8 mouse cellular contexts compared by ENCODE assay signal in the genomic region with DNA sequence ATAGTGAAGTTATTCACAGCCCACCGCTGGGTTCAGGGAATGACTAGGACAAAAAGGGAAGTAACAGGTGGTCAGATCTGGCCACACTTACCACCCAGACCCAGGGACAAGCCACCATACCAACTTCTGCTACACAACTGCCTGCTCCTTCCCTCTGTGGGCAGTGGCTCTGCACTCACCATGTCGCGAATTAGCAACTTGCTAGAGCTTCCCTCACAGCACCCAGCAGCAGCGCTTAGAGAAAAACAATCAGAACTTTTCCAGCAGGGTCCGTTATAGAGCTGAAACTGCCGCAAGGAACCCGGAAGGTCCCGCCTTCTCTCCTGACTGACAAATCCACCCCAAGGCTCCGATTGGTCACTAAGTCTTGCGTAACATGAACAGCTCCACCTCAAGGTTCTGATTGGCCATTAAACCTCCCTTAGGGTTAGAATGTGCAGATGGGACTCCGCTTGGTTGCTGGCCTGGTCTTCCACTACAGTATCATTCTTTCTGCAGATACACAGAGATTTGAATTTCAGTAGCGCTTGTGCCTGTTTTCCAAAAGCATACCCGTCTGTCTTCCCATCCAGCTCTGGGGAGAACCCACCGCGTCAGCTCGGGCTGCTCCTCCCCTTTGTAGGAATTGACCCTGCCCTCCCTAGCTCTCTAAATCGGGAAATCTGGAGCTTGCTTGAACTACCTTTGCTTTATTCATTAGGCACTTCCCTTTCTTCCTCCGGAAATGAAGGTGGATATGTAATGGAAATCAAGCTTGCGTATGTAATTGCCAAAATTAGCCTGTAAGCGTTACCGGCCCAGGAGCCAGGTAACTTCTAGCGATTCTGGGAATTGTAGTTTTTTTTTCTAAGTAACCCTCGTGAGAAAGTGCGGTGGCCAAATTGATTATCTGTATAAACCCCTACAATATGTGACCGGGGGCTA. TPM values are rescaled to one million over a fixed set of nuclear protein-coding genes. Genes with fewer than 3 reads are reported as not detected.
A peak's percentile ranks its signal among the peaks of the same experiment; 100 is the strongest.
DNase-seq lines count a peak whose midpoint lies in the region; ATAC-seq and TF ChIP-seq lines count a peak whose summit lies in the region.

A gene (minus strand): TSS at position 332 of the 924 bp plus-strand sequence.

- H3K9ac ChIP-seq in forebrain, embryonic 12.5 days, result peak within 1 kb of the TSS; percentile 48
- H3K9ac ChIP-seq in heart, postnatal 0 days (replicated peaks; ENCODE audit: low read depth, low read length), result peak within 1 kb of the TSS; percentile 62
- H3K9ac ChIP-seq in liver, embryonic 16.5 days (ENCODE audit: low read depth, low read length), result peak within 1 kb of the TSS; percentile 61
- peak within 1 kb of the TSS; percentile 64 for H3K9ac ChIP-seq in neural tube, embryonic 13.5 days

- no peaks in the 10 kb centered on the region for H3K27me3 ChIP-seq in E14TG2a.4 (ENCODE audit: insufficient read depth, low read length)
- H3K27me3 ChIP-seq in forebrain, embryonic 12.5 days, result no peaks in the 10 kb centered on the region
- H3K27me3 ChIP-seq in heart, postnatal 0 days (ENCODE audit: control insufficient read depth, insufficient read depth, low read length), result no peaks in the 10 kb centered on the region
- no peaks in the 10 kb centered on the region for H3K27me3 ChIP-seq in liver, embryonic 16.5 days (ENCODE audit: control insufficient read depth, insufficient read depth, low read depth, low read length)
- no peaks in the 10 kb centered on the region for H3K27me3 ChIP-seq in neural tube, embryonic 13.5 days
- H3K27me3 ChIP-seq in testis, adult 2 months (ENCODE audit: control insufficient read depth, insufficient read depth, low read length), result no peaks in the 10 kb centered on the region

- no peak for TF ChIP-seq EP300 in heart, postnatal 0 days (IDR thresholded peaks at IDR 0.05; ENCODE audit: low read depth)

- DNase-seq in c-Kit-positive CD71-positive TER-119-positive erythroid progenitor cells, embryonic 14.5 days (ENCODE audit: low spot score), result peak; percentile 87
- peak; percentile 93 for DNase-seq in heart, postnatal 0 days (ENCODE audit: low spot score)
- peak; percentile 83 to 90 for DNase-seq in kidney, postnatal 4 days

- TF ChIP-seq CTCF in E14TG2a.4 (conservative IDR thresholded peaks at IDR 0.05; ENCODE audit: low read length), result no peak
- TF ChIP-seq CTCF in heart, postnatal 0 days (IDR thresholded peaks at IDR 0.05; ENCODE audit: low read depth), result no peak
- TF ChIP-seq CTCF in testis, adult 2 months (IDR thresholded peaks at IDR 0.05; ENCODE audit: control insufficient read depth, insufficient read depth, insufficient replicate concordance, low read depth, low read length), result no peak

- TF ChIP-seq POLR2A in testis, adult 2 months (IDR thresholded peaks at IDR 0.05; ENCODE audit: control insufficient read depth, low read depth, low read length), result peak; percentile 43; the same call in 1 of the 2 replicates

- H3K9me3 ChIP-seq in E14TG2a.4 (ENCODE audit: low read length), result no peaks in the 10 kb centered on the region
- H3K9me3 ChIP-seq in forebrain, embryonic 12.5 days, result no peaks in the 10 kb centered on the region
- H3K9me3 ChIP-seq in heart, postnatal 0 days (replicated peaks; ENCODE audit: control insufficient read depth, low read length), result no peaks in the 10 kb centered on the region
- H3K9me3 ChIP-seq in liver, embryonic 16.5 days (replicated peaks; ENCODE audit: control insufficient read depth, low read length), result no peaks in the 10 kb centered on the region
- no peaks in the 10 kb centered on the region for H3K9me3 ChIP-seq in neural tube, embryonic 13.5 days

- H3K4me3 ChIP-seq in E14TG2a.4 (replicated peaks; ENCODE audit: low read length), result peak within 1 kb of the TSS; percentile 87
- H3K4me3 ChIP-seq in forebrain, embryonic 12.5 days (replicated peaks), result peak within 1 kb of the TSS; percentile 54
- peak within 1 kb of the TSS; percentile 64 for H3K4me3 ChIP-seq in heart, postnatal 0 days (ENCODE audit: low read depth, low read length)
- H3K4me3 ChIP-seq in liver, embryonic 16.5 days (ENCODE audit: low read depth, low read length), result peak within 1 kb of the TSS; percentile 73
- H3K4me3 ChIP-seq in neural tube, embryonic 13.5 days, result peak within 1 kb of the TSS; percentile 51
- peak within 1 kb of the TSS; percentile 98 for H3K4me3 ChIP-seq in testis, adult 2 months (ENCODE audit: control insufficient read depth, low read depth, low read length)

- H3K4me1 ChIP-seq in E14TG2a.4 (replicated peaks; ENCODE audit: low read depth, low read length), result peaks cover 11% of the 10 kb centered on the region
- H3K4me1 ChIP-seq in forebrain, embryonic 12.5 days, result no peaks in the 10 kb centered on the region
- H3K4me1 ChIP-seq in heart, postnatal 0 days (ENCODE audit: control insufficient read depth, insufficient read depth), result no peaks in the 10 kb centered on the region
- H3K4me1 ChIP-seq in liver, embryonic 16.5 days (ENCODE audit: control insufficient read depth, low read depth, low read length), result no peaks in the 10 kb centered on the region
- H3K4me1 ChIP-seq in neural tube, embryonic 13.5 days (replicated peaks), result peaks cover 6% of the 10 kb centered on the region; the same call in 1 of the 2 replicates
- H3K4me1 ChIP-seq in testis, adult 2 months (ENCODE audit: control insufficient read depth, insufficient read depth, low read length), result peaks cover 2% of the 10 kb centered on the region

- peak within 1 kb of the TSS; percentile 54 for H3K4me2 ChIP-seq in forebrain, embryonic 12.5 days
- H3K4me2 ChIP-seq in heart, postnatal 0 days (ENCODE audit: low read depth, low read length), result peak within 1 kb of the TSS; percentile 72
- peak within 1 kb of the TSS; percentile 75 for H3K4me2 ChIP-seq in liver, embryonic 16.5 days (ENCODE audit: low read depth, low read length)
- H3K4me2 ChIP-seq in neural tube, embryonic 13.5 days, result peak within 1 kb of the TSS; percentile 58

- H3K36me3 ChIP-seq in E14TG2a.4 (ENCODE audit: insufficient read depth, low read length), result no peaks in the 10 kb centered on the region; the same call in 1 of the 2 replicates
- no peaks in the 10 kb centered on the region for H3K36me3 ChIP-seq in forebrain, embryonic 12.5 days (replicated peaks)
- no peaks in the 10 kb centered on the region for H3K36me3 ChIP-seq in heart, postnatal 0 days (replicated peaks; ENCODE audit: control insufficient read depth, insufficient read depth, low read length)
- H3K36me3 ChIP-seq in liver, embryonic 16.5 days (ENCODE audit: control insufficient read depth, insufficient read depth), result no peaks in the 10 kb centered on the region
- no peaks in the 10 kb centered on the region for H3K36me3 ChIP-seq in neural tube, embryonic 13.5 days
- H3K36me3 ChIP-seq in testis, adult 2 months (ENCODE audit: control insufficient read depth, insufficient read depth, low read length), result no peaks in the 10 kb centered on the region

- WGBS in forebrain, embryonic 12.5 days, result 1% methylated on average over 25 of the region's 25 CpGs
- under 1% methylated on average over 25 of the region's 25 CpGs for WGBS in heart, postnatal 0 days
- under 1% methylated on average over 25 of the region's 25 CpGs for WGBS in liver, embryonic 16.5 days (ENCODE audit: insufficient replicate concordance)
- under 1% methylated on average over 25 of the region's 25 CpGs for WGBS in neural tube, embryonic 13.5 days

- H3K27ac ChIP-seq in forebrain, embryonic 12.5 days, result peak within 1 kb of the TSS; percentile 84
- peak within 1 kb of the TSS; percentile 86 for H3K27ac ChIP-seq in heart, postnatal 0 days (ENCODE audit: low read depth)
- peak within 1 kb of the TSS; percentile 72 for H3K27ac ChIP-seq in liver, embryonic 16.5 days (ENCODE audit: low read length)
- H3K27ac ChIP-seq in neural tube, embryonic 13.5 days (replicated peaks), result peak within 1 kb of the TSS; percentile 83
- H3K27ac ChIP-seq in testis, adult 2 months (ENCODE audit: control insufficient read depth, insufficient read depth, low read depth, low read length), result peak within 1 kb of the TSS; percentile 99

- ATAC-seq in forebrain, embryonic 12.5 days (ENCODE audit: low FRiP score), result peak; percentile 99
- ATAC-seq in heart, postnatal 0 days (ENCODE audit: insufficient read depth, low read depth), result peak; percentile 99
- peak; percentile 98 for ATAC-seq in liver, embryonic 16.5 days (ENCODE audit: low read depth)
- ATAC-seq in neural tube, embryonic 13.5 days (ENCODE audit: low read depth), result peak; percentile 99

RNA-seq across cellular contexts. Expression of the gene that starts here (rescaled TPM):
- 9.3 and 9.9 TPM in 2 replicates for polyA plus RNA-seq in forebrain, embryonic 12.5 days (2016; fragmentation: Nextera tagmentation; extraction: Ambion mirVana)
- total RNA-seq in heart, postnatal 0 days (2014; rRNA removed; ENCODE audit: low replicate concordance), result 3.9 and 12.3 TPM in 2 replicates
- polyA plus RNA-seq in heart, postnatal 0 days (2015; fragmentation: Nextera tagmentation; extraction: Ambion mirVana), result 9.1 and 9.8 TPM in 2 replicates
- polyA plus RNA-seq in liver, embryonic 16.5 days (2015; fragmentation: Nextera tagmentation; extraction: Ambion mirVana), result 5.3 and 5.7 TPM in 2 replicates
- polyA plus RNA-seq in neural tube, embryonic 13.5 days (2015; fragmentation: Nextera tagmentation; extraction: Ambion mirVana), result 8.0 TPM in 2 replicates
- 16.5 and 19.3 TPM in 2 replicates for polyA plus RNA-seq in testis, adult 2 months (2012; rRNA removed)

Comparison
In these comparisons a context has a peak if more than half of its experiments do, and no peak if none do; other contexts are left out.
1. Peak in every context shown above with its lines: DNase-seq, ATAC-seq, H3K4me3 ChIP-seq and H3K27ac ChIP-seq.